Mouse (Mus musculus): Measurements from ENCODE around the gene Tbxas1. TPM values are rescaled to one million over a fixed set of nuclear protein-coding genes. Genes with fewer than 3 reads are reported as not detected.

The Tbxas1 gene
- polyA plus RNA-seq, 1 experiment from 2014 or later, result 1.5 TPM

DNA sequence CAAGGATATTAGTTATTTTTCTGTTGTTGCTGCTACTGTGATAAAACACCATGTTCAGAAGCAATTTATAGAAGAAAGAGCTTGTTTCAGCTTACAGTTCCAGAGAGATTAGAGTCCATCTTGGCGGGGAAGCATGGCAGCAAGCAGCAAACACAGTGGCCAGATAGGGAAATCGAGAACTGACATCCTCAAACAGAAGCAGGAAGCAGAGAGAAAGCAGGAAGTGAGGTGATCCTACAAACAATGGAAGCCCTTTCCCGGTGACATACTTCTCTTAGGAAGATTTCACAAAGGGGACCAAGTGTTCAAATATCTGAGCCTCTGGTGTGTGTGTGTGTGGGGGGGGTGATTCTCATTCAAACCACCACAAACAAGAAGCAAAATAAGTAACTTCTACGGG is 107.5 kb downstream of the Tbxas1 start:
- DNase-seq (ENCODE audit: low spot score) (no peak), ATAC-seq (ENCODE audit: insufficient read depth, low FRiP score, low TSS enrichment) (no peak)
- H3K36me3 ChIP-seq (ENCODE audit: control insufficient read depth, insufficient read depth, low read length), result no peaks in the 10 kb centered on the region
- H3K27me3 ChIP-seq (ENCODE audit: control insufficient read depth, insufficient read depth, low read length), result no peaks in the 10 kb centered on the region
- H3K27ac ChIP-seq (ENCODE audit: low read depth, low read length), result no peak overlapping the region
- no peaks in the 10 kb centered on the region for H3K4me1 ChIP-seq (ENCODE audit: control insufficient read depth, insufficient read depth, low read length)
- no peaks in the 10 kb centered on the region for H3K9me3 ChIP-seq (ENCODE audit: control insufficient read depth, low read length)
- no peak overlapping the region for H3K9ac ChIP-seq (ENCODE audit: low read length)
- H3K4me3 ChIP-seq (ENCODE audit: low read depth, low read length), result no peak overlapping the region
- 82% methylated on average over 4 of the region's 4 CpGs for WGBS
- no peak overlapping the region for H3K4me2 ChIP-seq (ENCODE audit: low read depth)

DNA sequence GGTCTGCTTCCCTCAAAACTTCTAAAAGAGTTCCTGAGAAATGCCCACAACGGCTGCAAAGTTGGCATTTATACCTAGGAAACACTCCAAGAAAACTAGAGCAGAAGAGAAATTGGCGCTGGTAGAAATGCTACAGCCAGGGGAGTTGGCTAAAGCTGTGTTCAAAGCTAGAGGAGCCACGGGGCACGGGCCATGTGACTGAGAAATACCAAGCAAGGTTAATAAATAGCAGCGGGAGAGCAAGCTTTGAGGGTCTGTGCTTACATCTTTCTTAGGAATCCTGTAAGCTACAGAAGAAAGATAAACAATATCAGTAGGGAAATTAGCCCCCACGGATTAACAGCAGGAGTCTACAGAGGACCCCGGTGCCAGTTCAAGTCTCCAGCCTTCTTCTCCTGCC is 107.9 kb downstream of the Tbxas1 start:
- no peak overlapping the region for H3K27ac ChIP-seq (ENCODE audit: low read depth, low read length)
- ATAC-seq (ENCODE audit: insufficient read depth, low FRiP score, low TSS enrichment) (no peak), DNase-seq (ENCODE audit: low spot score) (no peak)
- no peak overlapping the region for H3K9ac ChIP-seq (ENCODE audit: low read length)
- H3K4me2 ChIP-seq (ENCODE audit: low read depth), result no peak overlapping the region
- WGBS, result 71% methylated on average over 7 of the region's 7 CpGs
- H3K9me3 ChIP-seq (ENCODE audit: control insufficient read depth, low read length), result no peaks in the 10 kb centered on the region
- H3K4me1 ChIP-seq (ENCODE audit: control insufficient read depth, insufficient read depth, low read length), result no peaks in the 10 kb centered on the region
- H3K4me3 ChIP-seq (ENCODE audit: low read depth, low read length), result no peak overlapping the region
- H3K36me3 ChIP-seq (ENCODE audit: control insufficient read depth, insufficient read depth, low read length), result no peaks in the 10 kb centered on the region
- no peaks in the 10 kb centered on the region for H3K27me3 ChIP-seq (ENCODE audit: control insufficient read depth, insufficient read depth, low read length)

DNA sequence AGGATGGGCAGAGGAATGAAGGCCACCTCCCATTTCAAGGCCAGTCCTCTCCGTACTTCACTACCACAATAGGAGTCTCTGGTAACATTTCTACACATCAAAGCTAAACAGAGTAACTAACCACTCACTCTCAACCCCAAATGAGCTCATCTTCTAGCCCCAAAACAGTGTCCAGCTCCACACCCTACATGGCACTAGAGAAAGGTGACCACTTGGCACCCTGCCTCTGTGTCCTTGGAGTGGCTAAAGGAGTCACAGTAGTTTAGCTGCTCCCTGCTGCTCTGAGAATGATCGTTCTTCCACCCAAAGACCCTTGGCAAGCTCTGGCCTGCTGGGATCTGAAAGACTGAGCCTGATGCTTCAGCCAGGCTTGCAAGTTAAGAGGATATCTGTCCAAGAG is 109.4 kb downstream of the Tbxas1 start:
- 78% methylated on average over 2 of the region's 2 CpGs for WGBS
- H3K36me3 ChIP-seq (ENCODE audit: control insufficient read depth, insufficient read depth, low read length), result no peaks in the 10 kb centered on the region
- no peak overlapping the region for H3K4me2 ChIP-seq (ENCODE audit: low read depth)
- no peak overlapping the region for H3K9ac ChIP-seq (ENCODE audit: low read length)
- H3K9me3 ChIP-seq (ENCODE audit: control insufficient read depth, low read length), result no peaks in the 10 kb centered on the region
- no peaks in the 10 kb centered on the region for H3K27me3 ChIP-seq (ENCODE audit: control insufficient read depth, insufficient read depth, low read length)
- no peak overlapping the region for H3K27ac ChIP-seq (ENCODE audit: low read depth, low read length)
- H3K4me1 ChIP-seq (ENCODE audit: control insufficient read depth, insufficient read depth, low read length), result no peaks in the 10 kb centered on the region
- ATAC-seq (ENCODE audit: insufficient read depth, low FRiP score, low TSS enrichment), result no peak
- no peak for DNase-seq (ENCODE audit: low spot score)
- H3K4me3 ChIP-seq (ENCODE audit: low read depth, low read length), result no peak overlapping the region

GRCm38 (mm10) chr6:38986641-38987040 is 111.4 kb downstream of the Tbxas1 start:
- Histone ChIP-seq H3K9me3 (ENCODE audit: control insufficient read depth, low read length) (no peaks in the 10 kb centered on the region), H3K36me3 (ENCODE audit: control insufficient read depth, insufficient read depth, low read length) (no peaks in the 10 kb centered on the region), H3K4me1 (ENCODE audit: control insufficient read depth, insufficient read depth, low read length) (no peaks in the 10 kb centered on the region), H3K4me3 (ENCODE audit: low read depth, low read length) (no peak overlapping the region), H3K4me2 (ENCODE audit: low read depth) (no peak overlapping the region), H3K27ac (ENCODE audit: low read depth, low read length) (no peak overlapping the region), H3K9ac (ENCODE audit: low read length) (no peak overlapping the region), H3K27me3 (ENCODE audit: control insufficient read depth, insufficient read depth, low read length) (no peaks in the 10 kb centered on the region)
- DNase-seq (ENCODE audit: low spot score) (no peak), ATAC-seq (ENCODE audit: insufficient read depth, low FRiP score, low TSS enrichment) (no peak)
- 81% methylated on average over 10 of the region's 10 CpGs for WGBS

DNA sequence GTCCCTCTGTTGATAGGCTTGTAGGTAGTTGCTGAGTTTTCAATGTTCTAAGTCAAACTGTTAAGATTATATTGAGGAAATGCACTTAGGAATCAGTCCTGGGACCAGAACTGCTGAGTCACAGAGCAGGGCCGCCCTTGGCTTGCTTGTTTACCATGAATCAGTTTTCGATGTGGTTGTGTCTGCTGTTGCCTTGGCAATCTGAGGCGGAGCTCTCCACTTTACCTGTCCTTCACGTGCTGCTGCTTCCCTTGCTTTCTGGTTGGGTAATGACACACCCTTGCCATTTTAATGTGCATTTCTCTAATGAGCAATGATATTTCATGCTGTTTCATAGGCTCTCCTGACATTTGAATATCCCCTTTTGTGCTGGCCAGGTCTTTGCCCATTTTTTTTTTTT is 116.8 kb downstream of the Tbxas1 start:
- DNase-seq (ENCODE audit: low spot score) (no peak), ATAC-seq (ENCODE audit: insufficient read depth, low FRiP score, low TSS enrichment) (no peak)
- no peak overlapping the region for H3K4me3 ChIP-seq (ENCODE audit: low read depth, low read length)
- H3K36me3 ChIP-seq (ENCODE audit: control insufficient read depth, insufficient read depth, low read length), result no peaks in the 10 kb centered on the region
- H3K4me2 ChIP-seq (ENCODE audit: low read depth), result no peak overlapping the region
- H3K27ac ChIP-seq (ENCODE audit: low read depth, low read length), result no peak overlapping the region
- 57% methylated on average over 4 of the region's 4 CpGs for WGBS
- no peak overlapping the region for H3K9ac ChIP-seq (ENCODE audit: low read length)
- H3K4me1 ChIP-seq (ENCODE audit: control insufficient read depth, insufficient read depth, low read length), result no peaks in the 10 kb centered on the region
- no peaks in the 10 kb centered on the region for H3K9me3 ChIP-seq (ENCODE audit: control insufficient read depth, low read length)
- no peaks in the 10 kb centered on the region for H3K27me3 ChIP-seq (ENCODE audit: control insufficient read depth, insufficient read depth, low read length)

DNA sequence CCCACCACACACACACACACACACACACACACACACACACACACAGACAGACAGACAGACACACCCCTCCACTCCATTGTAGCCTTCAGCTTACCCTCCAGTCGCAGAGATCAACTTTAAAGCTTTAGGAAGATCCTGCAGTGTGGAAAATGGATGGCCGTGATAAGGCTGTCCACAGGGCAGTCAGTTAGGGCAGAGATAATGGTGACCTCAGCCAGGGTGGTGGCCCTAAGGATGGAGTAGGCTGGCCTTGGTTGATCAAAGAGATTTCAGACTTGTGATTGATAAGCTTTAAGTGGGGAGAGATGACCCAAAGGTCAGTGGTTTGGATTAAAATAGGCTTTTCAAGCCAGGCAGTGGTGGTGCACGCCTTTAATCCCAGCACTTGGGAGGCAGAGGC is 120.6 kb downstream of the Tbxas1 start:
- DNase-seq (ENCODE audit: low spot score), result no peak
- no peaks in the 10 kb centered on the region for H3K4me1 ChIP-seq (ENCODE audit: control insufficient read depth, insufficient read depth, low read length)
- WGBS, result 70% methylated on average over 3 of the region's 3 CpGs

DNA sequence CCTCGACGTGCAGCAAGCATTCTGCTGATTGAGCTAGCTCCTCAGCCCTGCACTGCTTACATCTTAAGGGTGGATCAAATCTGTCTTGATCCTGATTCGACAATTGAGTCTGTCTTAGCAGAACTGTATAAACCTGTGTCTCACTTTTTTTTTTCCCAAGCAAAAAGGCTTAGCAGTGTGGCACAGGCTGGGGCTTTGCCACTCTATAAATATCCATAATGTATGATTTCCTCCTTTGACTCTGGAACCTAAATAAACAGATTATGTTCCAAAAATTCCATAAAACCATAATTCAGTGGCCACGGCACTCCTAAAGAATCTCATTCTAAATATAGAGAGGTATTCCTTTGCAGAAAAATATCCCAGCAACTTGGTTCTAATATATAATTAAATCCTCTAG is 122.6 kb downstream of the Tbxas1 start:
- Histone ChIP-seq H3K4me1 (ENCODE audit: control insufficient read depth, insufficient read depth, low read length) (no peaks in the 10 kb centered on the region), H3K4me3 (ENCODE audit: low read depth, low read length) (no peak overlapping the region), H3K27me3 (ENCODE audit: control insufficient read depth, insufficient read depth, low read length) (no peaks in the 10 kb centered on the region), H3K27ac (ENCODE audit: low read depth, low read length) (no peak overlapping the region), H3K9ac (ENCODE audit: low read length) (no peak overlapping the region), H3K36me3 (ENCODE audit: control insufficient read depth, insufficient read depth, low read length) (no peaks in the 10 kb centered on the region), H3K4me2 (ENCODE audit: low read depth) (no peak overlapping the region), H3K9me3 (ENCODE audit: control insufficient read depth, low read length) (no peaks in the 10 kb centered on the region)
- WGBS, result 92% methylated on average over 4 of the region's 4 CpGs
- DNase-seq (ENCODE audit: low spot score) (no peak), ATAC-seq (ENCODE audit: insufficient read depth, low FRiP score, low TSS enrichment) (no peak)

More for the DNA sequence above, 120.6 kb downstream of the Tbxas1 start:
- no peak overlapping the region for H3K27ac ChIP-seq (ENCODE audit: low read depth, low read length)
- no peak overlapping the region for H3K4me3 ChIP-seq (ENCODE audit: low read depth, low read length)
- no peak overlapping the region for H3K9ac ChIP-seq (ENCODE audit: low read length)
- ATAC-seq (ENCODE audit: insufficient read depth, low FRiP score, low TSS enrichment), result no peak
- no peaks in the 10 kb centered on the region for H3K9me3 ChIP-seq (ENCODE audit: control insufficient read depth, low read length)
- no peaks in the 10 kb centered on the region for H3K27me3 ChIP-seq (ENCODE audit: control insufficient read depth, insufficient read depth, low read length)
- H3K4me2 ChIP-seq (ENCODE audit: low read depth), result no peak overlapping the region
- no peaks in the 10 kb centered on the region for H3K36me3 ChIP-seq (ENCODE audit: control insufficient read depth, insufficient read depth, low read length)

- DNase-seq (ENCODE audit: low spot score), result no peak
- H3K4me2 ChIP-seq (ENCODE audit: low read depth), result no peak overlapping the region
- no peaks in the 10 kb centered on the region for H3K27me3 ChIP-seq (ENCODE audit: control insufficient read depth, insufficient read depth, low read length)
- H3K36me3 ChIP-seq (ENCODE audit: control insufficient read depth, insufficient read depth, low read length), result no peaks in the 10 kb centered on the region
- 79% methylated on average over 7 of the region's 7 CpGs for WGBS
- no peaks in the 10 kb centered on the region for H3K4me1 ChIP-seq (ENCODE audit: control insufficient read depth, insufficient read depth, low read length)
- no peak overlapping the region for H3K4me3 ChIP-seq (ENCODE audit: low read depth, low read length)
- H3K9me3 ChIP-seq (ENCODE audit: control insufficient read depth, low read length), result no peaks in the 10 kb centered on the region
- no peak for ATAC-seq (ENCODE audit: insufficient read depth, low FRiP score, low TSS enrichment)
- no peak overlapping the region for H3K9ac ChIP-seq (ENCODE audit: low read length)
- H3K27ac ChIP-seq (ENCODE audit: low read depth, low read length), result no peak overlapping the region
Measured at GRCm38 (mm10) chr6:39003126-39003525, 127.9 kb downstream of the Tbxas1 start.

DNA sequence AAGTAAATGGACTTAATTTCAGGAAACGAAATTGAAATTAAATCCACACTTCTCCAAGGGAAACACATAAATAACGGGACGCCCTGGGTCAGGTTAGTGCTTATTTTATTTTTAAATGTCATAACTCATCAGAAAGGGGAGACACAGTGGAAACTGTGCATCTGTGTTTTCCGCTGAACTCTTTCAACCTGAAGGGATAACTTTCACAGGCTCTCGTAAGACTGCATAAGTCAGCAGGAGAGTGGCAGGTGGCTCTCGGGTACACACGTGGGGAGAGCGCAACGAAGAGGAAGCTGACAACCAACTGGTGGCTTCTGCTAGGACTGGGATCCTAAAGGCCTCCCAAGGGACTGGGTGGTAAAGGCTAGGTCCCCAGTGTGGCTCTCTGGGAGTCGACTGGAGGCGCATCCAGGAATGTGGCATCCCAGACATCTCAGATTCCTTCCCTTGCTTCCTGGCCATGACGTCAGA is 128.8 kb downstream of the Tbxas1 start:
- Histone ChIP-seq H3K36me3 (ENCODE audit: control insufficient read depth, insufficient read depth, low read length) (no peaks in the 10 kb centered on the region), H3K4me2 (ENCODE audit: low read depth) (no peak overlapping the region), H3K9ac (ENCODE audit: low read length) (no peak overlapping the region), H3K27ac (ENCODE audit: low read depth, low read length) (no peak overlapping the region), H3K4me1 (ENCODE audit: control insufficient read depth, insufficient read depth, low read length) (no peaks in the 10 kb centered on the region), H3K9me3 (ENCODE audit: control insufficient read depth, low read length) (no peaks in the 10 kb centered on the region), H3K4me3 (ENCODE audit: low read depth, low read length) (no peak overlapping the region), H3K27me3 (ENCODE audit: control insufficient read depth, insufficient read depth, low read length) (no peaks in the 10 kb centered on the region)
- ATAC-seq (ENCODE audit: insufficient read depth, low FRiP score, low TSS enrichment) (no peak), DNase-seq (ENCODE audit: low spot score) (no peak)
- WGBS, result 79% methylated on average over 12 of the region's 12 CpGs
